ENCODE assay signal across 34 mouse cellular contexts in genomic region chr13:19152126-19152525, GRCm38 (mm10).
"Had no signal": no experiment of that assay in that cellular context is flagged by ENCODE, and none has a peak within 500 bp of the region (broad histone marks: within the 10 kb centered on the region; RNA-seq: fewer than 3 reads in every experiment).

No protein-coding gene starts in this region.

- H3K9me3 ChIP-seq: heart, embryonic 10.5 days; heart, embryonic 12.5 days; heart, embryonic 13.5 days; heart, embryonic 15.5 days; hindbrain, embryonic 10.5 days; hindbrain, embryonic 12.5 days; hindbrain, embryonic 13.5 days; hindbrain, embryonic 15.5 days; kidney, embryonic 15.5 days had no signal

- H3K27me3 ChIP-seq: heart, embryonic 12.5 days; heart, embryonic 13.5 days; heart, embryonic 15.5 days; hindbrain, embryonic 12.5 days; hindbrain, embryonic 13.5 days; hindbrain, embryonic 15.5 days; kidney, embryonic 15.5 days had no signal

- H3K27ac ChIP-seq: heart, embryonic 10.5 days; heart, embryonic 13.5 days; heart, embryonic 15.5 days; hindbrain, embryonic 10.5 days; hindbrain, embryonic 12.5 days; hindbrain, embryonic 13.5 days; hindbrain, embryonic 14.5 days; hindbrain, embryonic 15.5 days; hindbrain, postnatal 0 days; kidney, embryonic 15.5 days; kidney, postnatal 0 days; layer of hippocampus, adult 2 months; left cerebral cortex, adult 2 months had no signal

- DNase-seq: heart, postnatal 10 days; heart, postnatal 14 days; heart, postnatal 36 days; heart, postnatal 4 days; kidney, adult 11 months; kidney, adult 18-20 months; kidney, adult 2 months; kidney, adult 8-10 months; kidney, adult 9 months; kidney, postnatal 10 days; kidney, postnatal 14 days; kidney, postnatal 25 days; kidney, postnatal 36 days; kidney, postnatal 4 days; layer of hippocampus, adult 9-11 months; layer of hippocampus, postnatal 36 days had no signal

- ATAC-seq: hindbrain, embryonic 16.5 days; hindbrain, postnatal 0 days; intestine, embryonic 16.5 days; intestine, postnatal 0 days had no signal

- H3K9ac ChIP-seq: heart, embryonic 12.5 days; heart, embryonic 13.5 days; heart, embryonic 15.5 days; hindbrain, embryonic 12.5 days; hindbrain, embryonic 13.5 days; hindbrain, embryonic 14.5 days; hindbrain, embryonic 15.5 days; kidney, embryonic 15.5 days had no signal

- H3K4me2 ChIP-seq: heart, embryonic 11.5 days; heart, embryonic 12.5 days; heart, embryonic 13.5 days; heart, embryonic 15.5 days; hindbrain, embryonic 12.5 days; hindbrain, embryonic 13.5 days; hindbrain, embryonic 14.5 days; hindbrain, embryonic 15.5 days; kidney, embryonic 15.5 days had no signal

- H3K4me1 ChIP-seq: heart, embryonic 10.5 days; heart, embryonic 12.5 days; heart, embryonic 13.5 days; heart, embryonic 15.5 days; hindbrain, embryonic 10.5 days; hindbrain, embryonic 12.5 days; hindbrain, embryonic 13.5 days; hindbrain, embryonic 15.5 days; kidney, embryonic 15.5 days had no signal

- H3K36me3 ChIP-seq: heart, embryonic 10.5 days; heart, embryonic 12.5 days; heart, embryonic 13.5 days; heart, embryonic 15.5 days; hindbrain, embryonic 10.5 days; hindbrain, embryonic 12.5 days; kidney, embryonic 15.5 days had no signal

- H3K4me3 ChIP-seq: heart, embryonic 10.5 days; heart, embryonic 12.5 days; heart, embryonic 13.5 days; heart, embryonic 15.5 days; hindbrain, embryonic 10.5 days; hindbrain, embryonic 12.5 days; hindbrain, embryonic 13.5 days; hindbrain, embryonic 15.5 days; kidney, embryonic 15.5 days; layer of hippocampus, adult 2 months; left cerebral cortex, adult 2 months had no signal
